Mouse (Mus musculus): ENCODE measurements at regions not wholly inside any gene's neighbourhood (a gene's known extent, or its start where the extent isn't known, plus 50 kb on each side); places are given as distances from the start of the nearest gene placed in this dataset.

DNA sequence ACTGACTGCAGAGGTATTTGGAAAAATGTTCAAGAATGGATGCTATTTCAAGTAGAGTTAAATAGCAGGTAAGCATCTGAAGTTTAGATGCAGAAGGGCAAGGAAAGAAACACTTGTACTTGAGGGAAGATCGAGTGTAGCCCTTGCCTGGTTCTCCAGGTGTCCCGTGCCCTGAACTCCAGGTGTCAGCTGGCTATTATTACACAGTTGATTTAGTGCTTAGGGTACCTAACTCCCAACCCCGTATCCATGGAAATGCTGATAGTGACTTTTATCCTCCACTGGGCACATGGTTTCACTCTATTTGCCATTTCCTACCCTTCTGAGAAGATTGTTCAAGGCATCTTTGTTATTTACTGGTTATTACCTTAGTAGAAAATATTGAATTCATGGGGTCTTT, 86.6 kb upstream of the Gnpda2 start:
- DNase-seq (ENCODE audit: low spot score in 2 of 2): no peak

DNA sequence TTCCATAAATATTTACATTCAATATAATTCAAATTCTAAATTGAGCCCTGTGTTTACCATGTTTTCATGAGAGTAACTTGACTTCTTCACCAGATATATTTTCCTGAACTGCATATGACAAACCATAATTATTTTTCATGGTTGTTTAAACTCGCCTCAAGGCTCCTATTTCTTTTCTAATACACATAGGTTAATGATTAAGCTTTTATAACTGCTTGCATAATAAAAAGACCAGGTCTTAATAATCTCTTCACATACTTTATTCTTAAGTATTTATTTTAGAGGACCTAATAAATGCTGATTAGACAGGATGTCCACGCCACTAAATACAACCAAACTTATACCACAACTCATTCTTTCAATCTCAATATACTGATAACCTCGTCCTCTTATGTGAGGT, 86.1 kb upstream of the Gnpda2 start:
- no peak for DNase-seq (ENCODE audit: low spot score in 2 of 2)

DNA sequence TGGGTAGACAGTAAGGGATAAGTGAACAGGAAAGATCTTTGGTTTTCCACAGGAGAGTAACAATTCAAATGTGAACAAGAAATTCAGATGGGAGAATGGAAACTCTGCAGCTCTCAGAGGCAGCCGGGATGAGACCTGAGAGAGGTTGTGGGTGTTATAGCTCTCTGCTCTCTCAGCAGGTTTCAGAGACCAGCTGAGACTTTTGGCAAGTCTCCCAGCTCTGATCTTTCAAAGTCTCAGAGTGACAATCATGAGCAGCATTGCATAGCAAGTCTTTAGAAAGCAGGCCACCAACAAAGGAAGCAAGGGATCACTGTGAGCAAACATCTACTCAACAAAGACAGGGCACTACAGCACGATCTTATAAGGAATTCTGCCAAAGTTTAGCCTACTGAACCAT, 73.4 kb upstream of the Gnpda2 start:
- DNase-seq (ENCODE audit: low spot score in 2 of 2): peak in 1 of 2 experiments; percentile 7

DNA sequence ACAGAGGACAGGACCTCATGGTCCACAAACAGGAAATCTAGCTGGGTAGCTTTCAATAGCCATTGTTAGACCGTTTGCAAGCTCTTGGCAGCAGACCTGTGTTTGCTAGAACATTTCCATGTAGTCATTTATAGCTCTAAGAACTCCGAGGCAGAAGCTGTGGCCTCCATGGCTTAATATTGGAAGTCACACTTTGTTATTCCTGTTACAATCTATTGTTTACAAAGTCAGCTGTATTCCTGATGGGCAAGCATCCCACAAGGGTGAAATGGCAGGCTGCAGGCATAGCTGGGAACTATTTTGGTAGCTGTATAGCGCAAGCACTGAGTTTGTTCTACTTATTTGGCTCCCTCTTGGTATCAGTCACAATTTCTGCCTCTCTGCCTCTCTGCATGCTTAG, 71.8 kb upstream of the Gnpda2 start:
- DNase-seq (ENCODE audit: low spot score in 2 of 2): no peak

Measured in layer of hippocampus, adult 8-10 months (tissue).